Mouse (Mus musculus): ENCODE measurements around the gene Cdc34b. TPM values are rescaled to one million over a fixed set of nuclear protein-coding genes. Genes with fewer than 3 reads are reported as not detected.

Gene Cdc34b
- polyA plus RNA-seq, 1 experiment from 2014 or later, result 0.19 TPM

- no peaks in the 10 kb centered on the region for H3K27me3 ChIP-seq (ENCODE audit: control insufficient read depth, insufficient read depth, low read length)
- H3K9ac ChIP-seq (ENCODE audit: low read depth, low read length), result no peak overlapping the region
- no peaks in the 10 kb centered on the region for H3K36me3 ChIP-seq (ENCODE audit: control insufficient read depth, insufficient read depth, low read length)
- no peak overlapping the region for H3K27ac ChIP-seq (ENCODE audit: low read depth, low read length)
- 43% methylated on average over 7 of the region's 7 CpGs for WGBS
- H3K4me1 ChIP-seq (replicated peaks; ENCODE audit: control insufficient read depth, insufficient read depth, low read length), result no peaks in the 10 kb centered on the region; the same call in 1 of the 2 replicates
- DNase-seq (ENCODE audit: low spot score) (no peak), ATAC-seq (ENCODE audit: low FRiP score) (no peak)
- no peak overlapping the region for H3K4me3 ChIP-seq (ENCODE audit: low read depth, low read length)
- H3K4me2 ChIP-seq (replicated peaks; ENCODE audit: low read depth, low read length), result no peak overlapping the region
- H3K9me3 ChIP-seq (ENCODE audit: control insufficient read depth, low read length), result no peaks in the 10 kb centered on the region
Observed at GRCm38 (mm10) chr11:94704020-94704419, 37.6 kb upstream of the Cdc34b start.

GRCm38 (mm10) chr11:94704472-94704871 lies 37.1 kb upstream of the Cdc34b start, which contains the start of gene Gm11541:
Gene Gm11541, minus strand, starts transcription at chr11:94704499.
- no peak for DNase-seq (ENCODE audit: low spot score)
- ATAC-seq (ENCODE audit: low FRiP score), result no peak
- no peak within 1 kb of the TSS for H3K9ac ChIP-seq (ENCODE audit: low read depth, low read length)
- no peaks in the 10 kb centered on the region; the same call in 1 of the 2 replicates for H3K4me1 ChIP-seq (replicated peaks; ENCODE audit: control insufficient read depth, insufficient read depth, low read length)
- H3K9me3 ChIP-seq (ENCODE audit: control insufficient read depth, low read length), result no peaks in the 10 kb centered on the region
- WGBS, result 81% methylated on average over 5 of the region's 5 CpGs
- no peak within 1 kb of the TSS for H3K27ac ChIP-seq (ENCODE audit: low read depth, low read length)
- H3K4me2 ChIP-seq (replicated peaks; ENCODE audit: low read depth, low read length), result no peak within 1 kb of the TSS
- no peaks in the 10 kb centered on the region for H3K36me3 ChIP-seq (ENCODE audit: control insufficient read depth, insufficient read depth, low read length)
- no peak within 1 kb of the TSS for H3K4me3 ChIP-seq (ENCODE audit: low read depth, low read length)
- H3K27me3 ChIP-seq (ENCODE audit: control insufficient read depth, insufficient read depth, low read length), result no peaks in the 10 kb centered on the region

GRCm38 (mm10) chr11:94713246-94713860 lies 28.2 kb upstream of the Cdc34b start:
- Histone ChIP-seq H3K4me3 (ENCODE audit: low read depth, low read length) (no peak overlapping the region), H3K9ac (ENCODE audit: low read depth, low read length) (no peak overlapping the region), H3K36me3 (ENCODE audit: control insufficient read depth, insufficient read depth, low read length) (no peaks in the 10 kb centered on the region), H3K9me3 (ENCODE audit: control insufficient read depth, low read length) (no peaks in the 10 kb centered on the region), H3K4me1 (replicated peaks; ENCODE audit: control insufficient read depth, insufficient read depth, low read length) (no peaks in the 10 kb centered on the region), H3K4me2 (replicated peaks; ENCODE audit: low read depth, low read length) (no peak overlapping the region), H3K27me3 (ENCODE audit: control insufficient read depth, insufficient read depth, low read length) (no peaks in the 10 kb centered on the region), H3K27ac (ENCODE audit: low read depth, low read length) (no peak overlapping the region)
- no peak for ATAC-seq (ENCODE audit: low FRiP score)
- 59% methylated on average over 11 of the region's 11 CpGs for WGBS
- DNase-seq (ENCODE audit: low spot score), result no peak

GRCm38 (mm10) chr11:94715622-94716021 lies 26.0 kb upstream of the Cdc34b start:
- WGBS, result 83% methylated on average over 5 of the region's 5 CpGs
- Histone ChIP-seq H3K9me3 (ENCODE audit: control insufficient read depth, low read length) (no peaks in the 10 kb centered on the region), H3K4me3 (ENCODE audit: low read depth, low read length) (no peak overlapping the region), H3K4me2 (replicated peaks; ENCODE audit: low read depth, low read length) (no peak overlapping the region), H3K9ac (ENCODE audit: low read depth, low read length) (no peak overlapping the region), H3K36me3 (ENCODE audit: control insufficient read depth, insufficient read depth, low read length) (no peaks in the 10 kb centered on the region), H3K27ac (ENCODE audit: low read depth, low read length) (no peak overlapping the region), H3K27me3 (ENCODE audit: control insufficient read depth, insufficient read depth, low read length) (no peaks in the 10 kb centered on the region), H3K4me1 (replicated peaks; ENCODE audit: control insufficient read depth, insufficient read depth, low read length) (no peaks in the 10 kb centered on the region)
- ATAC-seq (ENCODE audit: low FRiP score) (no peak), DNase-seq (ENCODE audit: low spot score) (no peak)

- H3K9ac ChIP-seq (ENCODE audit: low read depth, low read length), result no peak overlapping the region
- no peak overlapping the region for H3K4me2 ChIP-seq (replicated peaks; ENCODE audit: low read depth, low read length)
- no peak overlapping the region for H3K27ac ChIP-seq (ENCODE audit: low read depth, low read length)
- no peaks in the 10 kb centered on the region for H3K4me1 ChIP-seq (replicated peaks; ENCODE audit: control insufficient read depth, insufficient read depth, low read length)
- 16% methylated on average over 9 of the region's 9 CpGs for whole genome bisulfite sequencing
- ATAC-seq (ENCODE audit: low FRiP score) (0 out of 2 replicates have a peak, but pooled peaks have one; percentile 35), DNase-seq (ENCODE audit: low spot score) (peak; percentile 51)
- no peaks in the 10 kb centered on the region for H3K36me3 ChIP-seq (ENCODE audit: control insufficient read depth, insufficient read depth, low read length)
- no peaks in the 10 kb centered on the region for H3K9me3 ChIP-seq (ENCODE audit: control insufficient read depth, low read length)
- no peak overlapping the region for H3K4me3 ChIP-seq (ENCODE audit: low read depth, low read length)
- no peaks in the 10 kb centered on the region for H3K27me3 ChIP-seq (ENCODE audit: control insufficient read depth, insufficient read depth, low read length)
Observed at GRCm38 (mm10) chr11:94716754-94717153, 24.8 kb upstream of the Cdc34b start.

- DNase-seq (ENCODE audit: low spot score) (no peak), ATAC-seq (ENCODE audit: low FRiP score) (no peak)
- no peak overlapping the region for H3K4me2 ChIP-seq (replicated peaks; ENCODE audit: low read depth, low read length)
- H3K9ac ChIP-seq (ENCODE audit: low read depth, low read length), result no peak overlapping the region
- H3K27ac ChIP-seq (ENCODE audit: low read depth, low read length), result no peak overlapping the region
- H3K9me3 ChIP-seq (ENCODE audit: control insufficient read depth, low read length), result no peaks in the 10 kb centered on the region
- no peaks in the 10 kb centered on the region for H3K4me1 ChIP-seq (replicated peaks; ENCODE audit: control insufficient read depth, insufficient read depth, low read length)
- no peaks in the 10 kb centered on the region for H3K27me3 ChIP-seq (ENCODE audit: control insufficient read depth, insufficient read depth, low read length)
- WGBS, result 44% methylated on average over 11 of the region's 11 CpGs
- H3K36me3 ChIP-seq (ENCODE audit: control insufficient read depth, insufficient read depth, low read length), result no peaks in the 10 kb centered on the region
- H3K4me3 ChIP-seq (ENCODE audit: low read depth, low read length), result no peak overlapping the region
Observed at GRCm38 (mm10) chr11:94717239-94717638, 24.3 kb upstream of the Cdc34b start.

GRCm38 (mm10) chr11:94718113-94718909 lies 23.3 kb upstream of the Cdc34b start:
- no peak for ATAC-seq (ENCODE audit: low FRiP score)
- 91% methylated on average over 7 of the region's 7 CpGs for WGBS
- H3K4me2 ChIP-seq (replicated peaks; ENCODE audit: low read depth, low read length), result no peak overlapping the region
- H3K36me3 ChIP-seq (ENCODE audit: control insufficient read depth, insufficient read depth, low read length), result no peaks in the 10 kb centered on the region
- no peak overlapping the region for H3K9ac ChIP-seq (ENCODE audit: low read depth, low read length)
- no peak for DNase-seq (ENCODE audit: low spot score)
- no peak overlapping the region for H3K27ac ChIP-seq (ENCODE audit: low read depth, low read length)
- H3K9me3 ChIP-seq (ENCODE audit: control insufficient read depth, low read length), result no peaks in the 10 kb centered on the region
- H3K27me3 ChIP-seq (ENCODE audit: control insufficient read depth, insufficient read depth, low read length), result no peaks in the 10 kb centered on the region
- H3K4me1 ChIP-seq (replicated peaks; ENCODE audit: control insufficient read depth, insufficient read depth, low read length), result no peaks in the 10 kb centered on the region
- no peak overlapping the region for H3K4me3 ChIP-seq (ENCODE audit: low read depth, low read length)

GRCm38 (mm10) chr11:94719216-94719615 lies 22.4 kb upstream of the Cdc34b start:
- WGBS, result 83% methylated on average over 2 of the region's 2 CpGs
- Histone ChIP-seq H3K36me3 (ENCODE audit: control insufficient read depth, insufficient read depth, low read length) (no peaks in the 10 kb centered on the region), H3K27me3 (ENCODE audit: control insufficient read depth, insufficient read depth, low read length) (no peaks in the 10 kb centered on the region), H3K9me3 (ENCODE audit: control insufficient read depth, low read length) (no peaks in the 10 kb centered on the region), H3K4me2 (replicated peaks; ENCODE audit: low read depth, low read length) (no peak overlapping the region), H3K9ac (ENCODE audit: low read depth, low read length) (no peak overlapping the region), H3K4me1 (replicated peaks; ENCODE audit: control insufficient read depth, insufficient read depth, low read length) (no peaks in the 10 kb centered on the region), H3K27ac (ENCODE audit: low read depth, low read length) (no peak overlapping the region), H3K4me3 (ENCODE audit: low read depth, low read length) (no peak overlapping the region)
- no peak for ATAC-seq (ENCODE audit: low FRiP score)
- no peak for DNase-seq (ENCODE audit: low spot score)

GRCm38 (mm10) chr11:94727306-94727705 lies 14.3 kb upstream of the Cdc34b start:
- ATAC-seq (ENCODE audit: low FRiP score), result no peak
- no peaks in the 10 kb centered on the region for H3K4me1 ChIP-seq (replicated peaks; ENCODE audit: control insufficient read depth, insufficient read depth, low read length)
- H3K9ac ChIP-seq (ENCODE audit: low read depth, low read length), result no peak overlapping the region
- no peak for DNase-seq (ENCODE audit: low spot score)
- H3K9me3 ChIP-seq (ENCODE audit: control insufficient read depth, low read length), result no peaks in the 10 kb centered on the region
- no peaks in the 10 kb centered on the region for H3K36me3 ChIP-seq (ENCODE audit: control insufficient read depth, insufficient read depth, low read length)
- no peak overlapping the region for H3K27ac ChIP-seq (ENCODE audit: low read depth, low read length)
- H3K27me3 ChIP-seq (ENCODE audit: control insufficient read depth, insufficient read depth, low read length), result no peaks in the 10 kb centered on the region
- no peak overlapping the region for H3K4me2 ChIP-seq (replicated peaks; ENCODE audit: low read depth, low read length)
- 96% methylated on average over 3 of the region's 3 CpGs for WGBS
- no peak overlapping the region for H3K4me3 ChIP-seq (ENCODE audit: low read depth, low read length)

Data from hindbrain, embryonic 11.5 days (tissue).